ENCODE assay signal across 8 mouse cellular contexts in genomic region chr2:163823771-163824170, GRCm38 (mm10). TPM values are rescaled to one million over a fixed set of nuclear protein-coding genes. Genes with fewer than 3 reads are reported as not detected.
DNase-seq lines count a peak whose midpoint lies in the region; ATAC-seq and TF ChIP-seq lines count a peak whose summit lies in the region.

No protein-coding gene starts in this region.

- no peak for TF ChIP-seq CTCF in lung, embryonic 14.5 days (IDR thresholded peaks at IDR 0.05; ENCODE audit: low read depth)

- H3K9ac ChIP-seq in forebrain, embryonic 13.5 days, result no peak overlapping the region
- no peak overlapping the region for H3K9ac ChIP-seq in forebrain, embryonic 15.5 days (replicated peaks)
- H3K9ac ChIP-seq in intestine, embryonic 16.5 days (ENCODE audit: low read depth, low read length), result no peak overlapping the region
- no peak overlapping the region for H3K9ac ChIP-seq in lung, embryonic 14.5 days

- H3K4me3 ChIP-seq in forebrain, embryonic 13.5 days, result no peak overlapping the region
- no peak overlapping the region for H3K4me3 ChIP-seq in forebrain, embryonic 15.5 days
- H3K4me3 ChIP-seq in intestine, embryonic 16.5 days (ENCODE audit: low read length), result no peak overlapping the region; the same call in 1 of the 2 replicates
- 0 out of 2 replicates have a peak overlapping the region, but pooled peaks have one; percentile 11 for H3K4me3 ChIP-seq in lung, embryonic 14.5 days (ENCODE audit: low read depth, low read length)

- no peak overlapping the region for H3K27ac ChIP-seq in forebrain, embryonic 13.5 days
- no peak overlapping the region for H3K27ac ChIP-seq in forebrain, embryonic 15.5 days (replicated peaks)
- H3K27ac ChIP-seq in intestine, embryonic 16.5 days (ENCODE audit: low read length), result no peak overlapping the region
- H3K27ac ChIP-seq in lung, embryonic 14.5 days (ENCODE audit: low read depth), result no peak overlapping the region

- H3K27me3 ChIP-seq in forebrain, embryonic 13.5 days, result peaks cover 5% of the 10 kb centered on the region; the same call in 1 of the 2 replicates
- H3K27me3 ChIP-seq in forebrain, embryonic 15.5 days, result no peaks in the 10 kb centered on the region
- no peaks in the 10 kb centered on the region for H3K27me3 ChIP-seq in intestine, embryonic 16.5 days (replicated peaks; ENCODE audit: control insufficient read depth, insufficient read depth, low read length)
- no peaks in the 10 kb centered on the region for H3K27me3 ChIP-seq in lung, embryonic 14.5 days (ENCODE audit: insufficient read depth, low read length)

- no peak for ATAC-seq in forebrain, embryonic 13.5 days
- no peak for ATAC-seq in forebrain, embryonic 15.5 days (replicated peaks)
- peak; percentile 67 for ATAC-seq in intestine, embryonic 16.5 days
- ATAC-seq in lung, embryonic 14.5 days (ENCODE audit: insufficient read depth), result peak; percentile 89

- peak; percentile 82 for DNase-seq in embryo, embryonic 10.5 days (ENCODE audit: low spot score)
- DNase-seq in lung, embryonic 14.5 days, result peak; percentile 85
- no peak for DNase-seq in spleen, postnatal 10 days (ENCODE audit: low spot score in 2 of 2)
- no peak for DNase-seq in layer of hippocampus, adult 18-20 months (ENCODE audit: low spot score in 2 of 2)
- no peak for DNase-seq in adrenal gland, postnatal 36 days

- 15% methylated on average over 11 of the region's 11 CpGs for WGBS in forebrain, embryonic 13.5 days
- 22% methylated on average over 11 of the region's 11 CpGs for WGBS in forebrain, embryonic 15.5 days
- WGBS in intestine, embryonic 16.5 days, result 24% methylated on average over 11 of the region's 11 CpGs
- WGBS in lung, embryonic 14.5 days, result 17% methylated on average over 11 of the region's 11 CpGs

- H3K4me1 ChIP-seq in forebrain, embryonic 13.5 days, result 0 out of 2 replicates have a peak, but pooled peaks cover 5% of the 10 kb centered on the region
- no peaks in the 10 kb centered on the region for H3K4me1 ChIP-seq in forebrain, embryonic 15.5 days
- H3K4me1 ChIP-seq in intestine, embryonic 16.5 days (ENCODE audit: control insufficient read depth, insufficient read depth, low read length), result no peaks in the 10 kb centered on the region
- H3K4me1 ChIP-seq in lung, embryonic 14.5 days (ENCODE audit: insufficient read depth), result no peaks in the 10 kb centered on the region

- no peaks in the 10 kb centered on the region for H3K36me3 ChIP-seq in forebrain, embryonic 13.5 days (ENCODE audit: poor library complexity, severe bottlenecking)
- no peaks in the 10 kb centered on the region for H3K36me3 ChIP-seq in forebrain, embryonic 15.5 days
- H3K36me3 ChIP-seq in intestine, embryonic 16.5 days (ENCODE audit: control insufficient read depth, insufficient read depth, low read length), result no peaks in the 10 kb centered on the region
- no peaks in the 10 kb centered on the region for H3K36me3 ChIP-seq in lung, embryonic 14.5 days (ENCODE audit: insufficient read depth)

- H3K9me3 ChIP-seq in forebrain, embryonic 13.5 days (replicated peaks), result no peaks in the 10 kb centered on the region
- no peaks in the 10 kb centered on the region for H3K9me3 ChIP-seq in forebrain, embryonic 15.5 days
- H3K9me3 ChIP-seq in intestine, embryonic 16.5 days (ENCODE audit: control insufficient read depth, low read length), result no peaks in the 10 kb centered on the region
- H3K9me3 ChIP-seq in lung, embryonic 14.5 days (ENCODE audit: low read depth, low read length), result no peaks in the 10 kb centered on the region

- H3K4me2 ChIP-seq in forebrain, embryonic 13.5 days, result peak overlapping the region; percentile 25
- H3K4me2 ChIP-seq in forebrain, embryonic 15.5 days (replicated peaks), result no peak overlapping the region
- H3K4me2 ChIP-seq in intestine, embryonic 16.5 days (ENCODE audit: low read depth, low read length), result peak overlapping the region; percentile 29
- H3K4me2 ChIP-seq in lung, embryonic 14.5 days, result peak overlapping the region; percentile 48

RNA-seq across cellular contexts. Expression of gene Ccn5, which starts 3.1 kb away (rescaled TPM):
- polyA plus RNA-seq in forebrain, embryonic 13.5 days (2015; fragmentation: Nextera tagmentation; extraction: Ambion mirVana), result 0.25 and 0.26 TPM in 2 replicates
- polyA plus RNA-seq in forebrain, embryonic 15.5 days (2015; fragmentation: Nextera tagmentation; extraction: Ambion mirVana), result 0.14 and 0.25 TPM in 2 replicates
- polyA plus RNA-seq in intestine, embryonic 16.5 days (2015; fragmentation: Nextera tagmentation; extraction: Ambion mirVana), result 0.24 and 0.76 TPM in 2 replicates
- 0.39 and 0.68 TPM in 2 replicates for polyA plus RNA-seq in lung, embryonic 14.5 days (2014; fragmentation: Nextera tagmentation; extraction: Ambion mirVana)
- not detected for total RNA-seq in layer of hippocampus, adult 18-20 months (2021)
- under 1 TPM in 1 of 2 experiments, not detected in 1; 0.63 TPM for total RNA-seq in adrenal gland, postnatal 36 days (2021)

RNA-seq across cellular contexts. Expression of gene Kcnk15, which starts 29.7 kb away (rescaled TPM):
- not detected in 2 replicates for polyA plus RNA-seq in forebrain, embryonic 13.5 days (2015; fragmentation: Nextera tagmentation; extraction: Ambion mirVana)
- polyA plus RNA-seq in forebrain, embryonic 15.5 days (2015; fragmentation: Nextera tagmentation; extraction: Ambion mirVana), result not detected in 2 replicates
- not detected in 2 replicates for polyA plus RNA-seq in intestine, embryonic 16.5 days (2015; fragmentation: Nextera tagmentation; extraction: Ambion mirVana)
- not detected in 2 replicates for polyA plus RNA-seq in lung, embryonic 14.5 days (2014; fragmentation: Nextera tagmentation; extraction: Ambion mirVana)
- under 1 TPM in 1 of 2 experiments, not detected in 1; 0.22 TPM for total RNA-seq in layer of hippocampus, adult 18-20 months (2021)
- not detected for total RNA-seq in adrenal gland, postnatal 36 days (2021)

Comparison
In these comparisons a context has a peak if more than half of its experiments do, and no peak if none do; other contexts are left out.
1. ATAC-seq: peak in intestine, embryonic 16.5 days (single experiment) and lung, embryonic 14.5 days (single experiment); none in forebrain, embryonic 13.5 days (single experiment) and forebrain, embryonic 15.5 days (single experiment).
2. DNase-seq: peak in embryo, embryonic 10.5 days (single experiment) and lung, embryonic 14.5 days (single experiment); none in spleen, postnatal 10 days (0 of 2), layer of hippocampus, adult 18-20 months (0 of 2) and adrenal gland, postnatal 36 days (0 of 2).